Mouse (Mus musculus): ENCODE data around the gene Atrnl1.

- TF ChIP-seq ZC3H11A (IDR thresholded peaks at IDR 0.05; ENCODE audit: borderline replicate concordance, low read depth, low read length): no peak
- TF ChIP-seq CHD2 (IDR thresholded peaks at IDR 0.05; ENCODE audit: low read depth, low read length): no peak
- TF ChIP-seq MAFK (IDR thresholded peaks at IDR 0.05; ENCODE audit: insufficient read depth, low read depth, low read length): no peak
- TF ChIP-seq HCFC1 (IDR thresholded peaks at IDR 0.05; ENCODE audit: borderline replicate concordance, insufficient read depth, low read length): no peak
- no peak for TF ChIP-seq ZNF384 (IDR thresholded peaks at IDR 0.05; ENCODE audit: low read depth, low read length)
Measured at GRCm38 (mm10) chr19:57939166-57939565, 328.3 kb downstream of the Atrnl1 start.
